In the genomic region with DNA sequence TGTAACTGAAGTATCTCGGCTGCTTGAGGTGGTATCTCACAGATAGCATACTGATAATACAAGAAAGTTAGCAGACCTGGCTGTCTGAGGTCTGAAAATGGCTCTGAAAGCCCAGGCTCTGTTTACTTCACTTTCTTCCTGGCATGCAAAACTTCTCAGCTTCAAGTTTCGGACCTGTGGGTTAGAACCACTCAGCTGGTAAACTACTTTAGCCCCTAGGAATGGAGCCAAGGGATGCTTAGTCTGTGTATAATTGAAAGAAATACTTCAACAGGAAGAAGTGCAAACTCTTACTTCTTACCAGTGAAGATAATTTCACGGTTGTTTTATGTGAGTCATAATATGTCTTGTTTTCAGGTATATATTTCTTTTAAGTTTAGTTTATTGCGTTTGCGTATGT, we compare ENCODE assay signal across 13 mouse cellular contexts. TPM values are rescaled to one million over a fixed set of nuclear protein-coding genes. Genes with fewer than 3 reads are reported as not detected.
DNase-seq lines count a peak whose midpoint lies in the region; ATAC-seq and TF ChIP-seq lines count a peak whose summit lies in the region.
"Had no signal": no experiment of that assay in that cellular context is flagged by ENCODE, and none has a peak within 500 bp of the region (broad histone marks: within the 10 kb centered on the region; RNA-seq: fewer than 3 reads in every experiment).

No protein-coding gene starts in this region.

- in situ Hi-C loops in Patski (cut with MboI; ENCODE audit: low pct_unique_long_range_greater_than_20kb): no loop called here

- H3K9me3 ChIP-seq in kidney, embryonic 16.5 days (ENCODE audit: low read length): no peaks in the 10 kb centered on the region
- H3K9me3 ChIP-seq: embryonic facial prominence, embryonic 13.5 days; embryonic facial prominence, embryonic 15.5 days; forebrain, embryonic 10.5 days; forebrain, embryonic 12.5 days had no signal

- TF ChIP-seq CTCF in Patski (IDR thresholded peaks at IDR 0.05): no peak

- H3K27ac ChIP-seq in kidney, embryonic 16.5 days (ENCODE audit: low read length): no peak overlapping the region
- H3K27ac ChIP-seq: embryonic facial prominence, embryonic 13.5 days; embryonic facial prominence, embryonic 15.5 days; forebrain, embryonic 10.5 days; forebrain, embryonic 12.5 days had no signal

- POLR2A ChIA-PET in Patski (lab: Charles Lee): no interaction called here

- no peaks in the 10 kb centered on the region for H3K27me3 ChIP-seq in kidney, embryonic 16.5 days (ENCODE audit: insufficient read depth, low read length)
- no peaks in the 10 kb centered on the region for H3K27me3 ChIP-seq in Patski
- H3K27me3 ChIP-seq: embryonic facial prominence, embryonic 13.5 days; embryonic facial prominence, embryonic 15.5 days; forebrain, embryonic 12.5 days had no signal

- H3K36me3 ChIP-seq in kidney, embryonic 16.5 days (ENCODE audit: insufficient read depth, low read length): peaks cover 3% of the 10 kb centered on the region; the same call in 1 of the 2 replicates
- H3K36me3 ChIP-seq: embryonic facial prominence, embryonic 13.5 days; embryonic facial prominence, embryonic 15.5 days; forebrain, embryonic 12.5 days had no signal

- no peak overlapping the region for H3K4me3 ChIP-seq in kidney, embryonic 16.5 days (ENCODE audit: low read length)
- H3K4me3 ChIP-seq: embryonic facial prominence, embryonic 13.5 days; embryonic facial prominence, embryonic 15.5 days; erythroblast, embryonic 14.5 days; forebrain, embryonic 10.5 days; forebrain, embryonic 12.5 days had no signal

- no peak overlapping the region for H3K4me2 ChIP-seq in kidney, embryonic 16.5 days (replicated peaks; ENCODE audit: low read depth, low read length)
- H3K4me2 ChIP-seq: embryonic facial prominence, embryonic 13.5 days; embryonic facial prominence, embryonic 15.5 days; forebrain, embryonic 12.5 days had no signal

- CTCF ChIA-PET in Patski (lab: Charles Lee): interaction anchor here (0.9 to 2.5 kb wide), 20 partner anchors 9 to 597 kb away, joined by 3 to 23 read pairs (median 4); no protein-coding TSS in a partner anchor

- DNase-seq in kidney, adult 11 months: peak; percentile 21
- no peak for DNase-seq in kidney, postnatal 10 days
- DNase-seq in kidney, adult 9 months: peak; percentile 67
- DNase-seq in Patski (ENCODE audit: low read depth, low spot score): no peak
- DNase-seq in cerebellum, postnatal 36 days: no peak

- no peak overlapping the region for H3K9ac ChIP-seq in kidney, embryonic 16.5 days (replicated peaks; ENCODE audit: low read length)
- H3K9ac ChIP-seq: embryonic facial prominence, embryonic 13.5 days; embryonic facial prominence, embryonic 15.5 days; forebrain, embryonic 12.5 days had no signal

- ATAC-seq in kidney, embryonic 16.5 days (ENCODE audit: low FRiP score, low TSS enrichment): no peak
- peak; percentile 31 for ATAC-seq in Patski
- ATAC-seq: forebrain, embryonic 14.5 days; forebrain, embryonic 16.5 days had no signal

- 0 out of 2 replicates have a peak, but pooled peaks cover 3% of the 10 kb centered on the region for H3K4me1 ChIP-seq in kidney, embryonic 16.5 days (ENCODE audit: insufficient read depth, low read length)
- H3K4me1 ChIP-seq: embryonic facial prominence, embryonic 13.5 days; embryonic facial prominence, embryonic 15.5 days; forebrain, embryonic 10.5 days; forebrain, embryonic 12.5 days had no signal

- WGBS in kidney, embryonic 16.5 days: 79% methylated on average over 5 of the region's 5 CpGs

RNA-seq across cellular contexts. Expression of a gene that starts 47.9 kb away (rescaled TPM):
- 45.4 and 46.5 TPM in 2 replicates for polyA plus RNA-seq in kidney, embryonic 16.5 days (2015; fragmentation: Nextera tagmentation; extraction: Ambion mirVana)
- polyA plus RNA-seq in Patski (2021): 72.9 TPM

Comparison
In these comparisons a context has a peak if more than half of its experiments do, and no peak if none do; other contexts are left out.
1. DNase-seq: peak in kidney, adult 11 months (single experiment) and kidney, adult 9 months (single experiment); none in kidney, postnatal 10 days (single experiment), Patski (single experiment) and cerebellum, postnatal 36 days (0 of 2).